Comparison of ENCODE assay signal across 8 mouse cellular contexts in genomic region chr12:69892371-69893251, GRCm38 (mm10). TPM values are rescaled to one million over a fixed set of nuclear protein-coding genes. Genes with fewer than 3 reads are reported as not detected.
DNase-seq lines count a peak whose midpoint lies in the region; ATAC-seq and TF ChIP-seq lines count a peak whose summit lies in the region.

Gene Atl1, plus strand, starts transcription at chr12:69892614.
Gene Map4k5, minus strand, starts transcription at chr12:69893200.

- WGBS in heart, embryonic 10.5 days, result under 1% methylated on average over 118 of the region's 118 CpGs
- WGBS in kidney, embryonic 15.5 days, result under 1% methylated on average over 107 of the region's 118 CpGs
- WGBS in limb, embryonic 15.5 days, result under 1% methylated on average over 108 of the region's 118 CpGs
- WGBS in midbrain, postnatal 0 days, result 3% methylated on average over 73 of the region's 118 CpGs

- H3K79me3 ChIP-seq in C2C12 (ENCODE audit: low read depth), result peaks cover 44% of the 10 kb centered on the region

- H3K4me2 ChIP-seq in kidney, embryonic 15.5 days, result peak within 1 kb of the TSS; percentile 76
- peak within 1 kb of the TSS; percentile 68 for H3K4me2 ChIP-seq in limb, embryonic 15.5 days
- peak within 1 kb of the TSS; percentile 71 for H3K4me2 ChIP-seq in midbrain, postnatal 0 days (ENCODE audit: low read depth, low read length, poor library complexity, severe bottlenecking)

- no peaks in the 10 kb centered on the region for H3K27me3 ChIP-seq in C2C12 (ENCODE audit: control insufficient read depth, insufficient read depth, insufficient read length)
- no peaks in the 10 kb centered on the region for H3K27me3 ChIP-seq in heart, embryonic 10.5 days (ENCODE audit: insufficient read depth, poor library complexity, severe bottlenecking)
- no peaks in the 10 kb centered on the region for H3K27me3 ChIP-seq in kidney, embryonic 15.5 days
- H3K27me3 ChIP-seq in limb, embryonic 15.5 days, result no peaks in the 10 kb centered on the region
- H3K27me3 ChIP-seq in midbrain, postnatal 0 days (ENCODE audit: insufficient read depth, low read length), result no peaks in the 10 kb centered on the region

- H3K79me2 ChIP-seq in C2C12 (ENCODE audit: control insufficient read depth, insufficient read depth), result peaks cover 52% of the 10 kb centered on the region

- DNase-seq in brain, adult 2 months (ENCODE audit: low read depth, low spot score), result peak; percentile 96
- DNase-seq in heart, embryonic 10.5 days (ENCODE audit: low spot score), result peak; percentile 90
- peak; percentile 92 for DNase-seq in midbrain, postnatal 0 days (ENCODE audit: low spot score)
- DNase-seq in spleen, postnatal 10 days (ENCODE audit: low spot score in 2 of 2), result peak; percentile 89 to 91

- H3ac ChIP-seq in C2C12 (ENCODE audit: control insufficient read depth, insufficient read length, low read depth), result peak within 1 kb of the TSS; percentile 72

- H3K36me3 ChIP-seq in C2C12 (ENCODE audit: control insufficient read depth, insufficient read depth), result no peaks in the 10 kb centered on the region
- H3K36me3 ChIP-seq in heart, embryonic 10.5 days, result no peaks in the 10 kb centered on the region
- no peaks in the 10 kb centered on the region for H3K36me3 ChIP-seq in kidney, embryonic 15.5 days
- H3K36me3 ChIP-seq in limb, embryonic 15.5 days, result no peaks in the 10 kb centered on the region
- 0 out of 2 replicates have a peak, but pooled peaks cover 4% of the 10 kb centered on the region for H3K36me3 ChIP-seq in midbrain, postnatal 0 days (ENCODE audit: insufficient read depth, low read length)

- TF ChIP-seq CTCF in C2C12 (IDR thresholded peaks at IDR 0.05; ENCODE audit: control insufficient read depth, insufficient read depth, insufficient read length), result peak; percentile 100
- TF ChIP-seq CTCF in embryonic fibroblast, embryonic 13.5 days (IDR thresholded peaks at IDR 0.05; ENCODE audit: borderline replicate concordance, insufficient read depth, low read length), result peak; percentile 53
- TF ChIP-seq CTCF in midbrain, postnatal 0 days (IDR thresholded peaks at IDR 0.05), result peak; percentile 63

- H3K27ac ChIP-seq in embryonic fibroblast, embryonic 13.5 days (ENCODE audit: insufficient read depth, low read length), result peak within 1 kb of the TSS; percentile 91
- H3K27ac ChIP-seq in heart, embryonic 10.5 days, result peak within 1 kb of the TSS; percentile 100
- peak within 1 kb of the TSS; percentile 93 for H3K27ac ChIP-seq in kidney, embryonic 15.5 days
- peak within 1 kb of the TSS; percentile 96 for H3K27ac ChIP-seq in limb, embryonic 15.5 days
- H3K27ac ChIP-seq in midbrain, postnatal 0 days (ENCODE audit: low read depth, low read length), result peak within 1 kb of the TSS; percentile 96

- H3K4me3 ChIP-seq in C2C12 (ENCODE audit: insufficient read depth, poor library complexity, severe bottlenecking), result peak within 1 kb of the TSS; percentile 71
- H3K4me3 ChIP-seq in embryonic fibroblast, embryonic 13.5 days (ENCODE audit: insufficient read depth, low read length), result peak within 1 kb of the TSS; percentile 99
- H3K4me3 ChIP-seq in heart, embryonic 10.5 days, result peak within 1 kb of the TSS; percentile 97
- H3K4me3 ChIP-seq in kidney, embryonic 15.5 days (replicated peaks), result peak within 1 kb of the TSS; percentile 96
- H3K4me3 ChIP-seq in limb, embryonic 15.5 days, result peak within 1 kb of the TSS; percentile 80
- H3K4me3 ChIP-seq in midbrain, postnatal 0 days (ENCODE audit: low read depth, low read length), result peak within 1 kb of the TSS; percentile 95

- no peaks in the 10 kb centered on the region for H3K9me3 ChIP-seq in heart, embryonic 10.5 days
- H3K9me3 ChIP-seq in kidney, embryonic 15.5 days (replicated peaks), result no peaks in the 10 kb centered on the region
- no peaks in the 10 kb centered on the region for H3K9me3 ChIP-seq in limb, embryonic 15.5 days
- H3K9me3 ChIP-seq in midbrain, postnatal 0 days (ENCODE audit: low read length), result no peaks in the 10 kb centered on the region

- peak; percentile 61 for TF ChIP-seq POLR2A in embryonic fibroblast, embryonic 13.5 days (IDR thresholded peaks at IDR 0.05; ENCODE audit: low read depth, low read length)

- peak; percentile 97 for ATAC-seq in kidney, embryonic 15.5 days (replicated peaks; ENCODE audit: low FRiP score)
- peak; percentile 91 for ATAC-seq in limb, embryonic 15.5 days (ENCODE audit: insufficient number of reproducible peaks, low FRiP score, low TSS enrichment, low read depth)
- peak; percentile 94 for ATAC-seq in midbrain, postnatal 0 days (ENCODE audit: low FRiP score)

- peaks cover 12% of the 10 kb centered on the region for H3K4me1 ChIP-seq in embryonic fibroblast, embryonic 13.5 days (ENCODE audit: control insufficient read depth, insufficient read depth, low read length)
- peaks cover 23% of the 10 kb centered on the region for H3K4me1 ChIP-seq in heart, embryonic 10.5 days
- peaks cover 46% of the 10 kb centered on the region for H3K4me1 ChIP-seq in kidney, embryonic 15.5 days
- H3K4me1 ChIP-seq in limb, embryonic 15.5 days, result peaks cover 33% of the 10 kb centered on the region
- H3K4me1 ChIP-seq in midbrain, postnatal 0 days (ENCODE audit: insufficient read depth, low read length), result peaks cover 8% of the 10 kb centered on the region

- peak within 1 kb of the TSS; percentile 93 for H3K9ac ChIP-seq in kidney, embryonic 15.5 days
- peak within 1 kb of the TSS; percentile 95 for H3K9ac ChIP-seq in limb, embryonic 15.5 days
- H3K9ac ChIP-seq in midbrain, postnatal 0 days (replicated peaks; ENCODE audit: low read length, poor library complexity, severe bottlenecking), result peak within 1 kb of the TSS; percentile 97

TF ChIP-seq in C2C12, 6 proteins besides CTCF, POLR2A, EP300 and RAD21:
- TF ChIP-seq CEBPB (IDR thresholded peaks at IDR 0.05; ENCODE audit: low read depth), result no peak
- TF ChIP-seq MYOG (IDR thresholded peaks at IDR 0.05; ENCODE audit: control insufficient read depth, extremely low read depth, insufficient read length), result no peak
- TF ChIP-seq MYOD1 (IDR thresholded peaks at IDR 0.05; ENCODE audit: control insufficient read depth, insufficient read length, low read depth), result no peak
- TF ChIP-seq FOSL1 (IDR thresholded peaks at IDR 0.05; ENCODE audit: insufficient read depth, low read length, poor library complexity, severe bottlenecking), result no peak
TF ChIP-seq in C2C12: peak in this region for 0.

RNA-seq across cellular contexts. Expression of gene Atl1, which starts in this region (rescaled TPM):
- polyA plus RNA-seq in C2C12 (2012; fragmentation: generic; extraction: Trizol), result 0.30 TPM
- 10.4 and 11.5 TPM in 2 replicates for polyA plus RNA-seq in embryonic fibroblast, embryonic 13.5 days (2011; ENCODE audit: insufficient read length, low read depth, missing spikeins)
- 5.5 and 6.5 TPM in 2 replicates for polyA plus RNA-seq in heart, embryonic 10.5 days (2016; fragmentation: Nextera tagmentation; extraction: Ambion mirVana)
- polyA plus RNA-seq in kidney, embryonic 15.5 days (2015; fragmentation: Nextera tagmentation; extraction: Ambion mirVana), result 5.4 and 7.7 TPM in 2 replicates
- polyA plus RNA-seq in limb, embryonic 15.5 days (2015; fragmentation: Nextera tagmentation; extraction: Ambion mirVana), result 4.2 and 6.5 TPM in 2 replicates
- total RNA-seq in midbrain, postnatal 0 days (2014; rRNA removed), result 121 and 230 TPM in 2 replicates
- polyA plus RNA-seq in midbrain, postnatal 0 days (2015; fragmentation: Nextera tagmentation; extraction: Ambion mirVana), result 170 and 179 TPM in 2 replicates

RNA-seq across cellular contexts. Expression of gene Map4k5, which starts in this region (rescaled TPM):
- 8.3 TPM for polyA plus RNA-seq in C2C12 (2012; fragmentation: generic; extraction: Trizol)
- polyA plus RNA-seq in embryonic fibroblast, embryonic 13.5 days (2011; ENCODE audit: insufficient read length, low read depth, missing spikeins), result 74.9 and 92.9 TPM in 2 replicates
- polyA plus RNA-seq in heart, embryonic 10.5 days (2016; fragmentation: Nextera tagmentation; extraction: Ambion mirVana), result 32.3 and 33.7 TPM in 2 replicates
- polyA plus RNA-seq in kidney, embryonic 15.5 days (2015; fragmentation: Nextera tagmentation; extraction: Ambion mirVana), result 34.3 and 36.9 TPM in 2 replicates
- 33.1 and 38.1 TPM in 2 replicates for polyA plus RNA-seq in limb, embryonic 15.5 days (2015; fragmentation: Nextera tagmentation; extraction: Ambion mirVana)
- total RNA-seq in midbrain, postnatal 0 days (2014; rRNA removed), result 33.9 and 38.4 TPM in 2 replicates
- polyA plus RNA-seq in midbrain, postnatal 0 days (2015; fragmentation: Nextera tagmentation; extraction: Ambion mirVana), result 13.7 and 16.9 TPM in 2 replicates

Comparison
In these comparisons a context has a peak if more than half of its experiments do, and no peak if none do; other contexts are left out.
1. Peak in every context shown above with its lines: DNase-seq, ATAC-seq, H3K4me3 ChIP-seq and H3K27ac ChIP-seq.
2. RNA of gene Atl1 (polyA plus RNA-seq): 170 to 179 TPM in midbrain, postnatal 0 days; 10.4 to 11.5 TPM in embryonic fibroblast, embryonic 13.5 days, 5.4 to 7.7 TPM in kidney, embryonic 15.5 days, 5.5 to 6.5 TPM in heart, embryonic 10.5 days, 4.2 to 6.5 TPM in limb, embryonic 15.5 days and 0.30 TPM in C2C12 (single experiment); every median in the first group is over 10 times any median in the second.